Mouse (Mus musculus) liver, adult 2 months (tissue): ENCODE results near the gene Rpl36a.

ENCODE experiments used
- CTCF ChIP-seq: fragments of 200-500 bp; IDR thresholded peaks from 2 replicates; pipeline ENCODE4 v1.5.1; 2011; ENCODE audit warnings: low read depth, low read length, control low read depth
- POLR2A ChIP-seq: fragments of 200-500 bp; IDR thresholded peaks from 2 replicates; pipeline ENCODE4 v1.6.1; 2011; ENCODE audit warnings: low read length, control low read depth; ENCODE audit not compliant: insufficient read depth; ENCODE audit errors: extremely low read depth

GRCm38 (mm10) chrX:134621685-134622084 is 36.2 kb downstream of the Rpl36a start:
- no peak for TF ChIP-seq CTCF
- TF ChIP-seq POLR2A = no peak
